Mouse (Mus musculus): ENCODE results near the gene Slc50a1. TPM values are rescaled to one million over a fixed set of nuclear protein-coding genes. Genes with fewer than 3 reads are reported as not detected.

The Slc50a1 gene
- polyA plus RNA-seq, 1 experiment from 2014 or later = 55.1 TPM

MicroRNAs within 50 kb of the gene (microRNA counts, 519-probe panel; counts per million panel counts)
- not detected for microRNA mmu-miR-92b

Small RNA genes within 50 kb of the gene (microRNA-seq; reads per million reads assigned to microRNA genes)
- 199 reads per million, percentile 63 among the genes with 10 or more reads in this experiment for gene Mir92b

Other genes starting within 250 kb of the Slc50a1 start
- gene Rusc1, start 177.3 kb downstream of the Slc50a1 start, polyA plus RNA-seq (2014; fragmentation: Nextera tagmentation; extraction: Ambion mirVana) = 12.5 and 16.7 TPM in 2 replicates
- gene Gm43738, start 169.5 kb downstream of the Slc50a1 start, polyA plus RNA-seq (2014; fragmentation: Nextera tagmentation; extraction: Ambion mirVana) = not detected in 2 replicates
- gene Fdps, start 168.6 kb downstream of the Slc50a1 start, polyA plus RNA-seq (2014; fragmentation: Nextera tagmentation; extraction: Ambion mirVana) = 186 and 191 TPM in 2 replicates
- 1.3 and 1.5 TPM in 2 replicates for gene Pklr, start 134.4 kb downstream of the Slc50a1 start, polyA plus RNA-seq (2014; fragmentation: Nextera tagmentation; extraction: Ambion mirVana)
- 0.49 and 0.73 TPM in 2 replicates for gene Hcn3, start 110.4 kb downstream of the Slc50a1 start, polyA plus RNA-seq (2014; fragmentation: Nextera tagmentation; extraction: Ambion mirVana)
- gene Clk2, start 105.8 kb downstream of the Slc50a1 start, polyA plus RNA-seq (2014; fragmentation: Nextera tagmentation; extraction: Ambion mirVana) = 33.8 and 35.1 TPM in 2 replicates
- 84.6 and 107 TPM in 2 replicates for gene Scamp3, start 93.1 kb downstream of the Slc50a1 start, polyA plus RNA-seq (2014; fragmentation: Nextera tagmentation; extraction: Ambion mirVana)
- 34.5 and 49.3 TPM in 2 replicates for gene Fam189b, start 87.4 kb downstream of the Slc50a1 start, polyA plus RNA-seq (2014; fragmentation: Nextera tagmentation; extraction: Ambion mirVana)
- 32.0 and 37.4 TPM in 2 replicates for gene Gba, start 67.6 kb downstream of the Slc50a1 start, polyA plus RNA-seq (2014; fragmentation: Nextera tagmentation; extraction: Ambion mirVana)
- 12.5 and 13.2 TPM in 2 replicates for gene Thbs3, start 55.4 kb downstream of the Slc50a1 start, polyA plus RNA-seq (2014; fragmentation: Nextera tagmentation; extraction: Ambion mirVana)
- gene Mtx1, start 43.5 kb downstream of the Slc50a1 start, polyA plus RNA-seq (2014; fragmentation: Nextera tagmentation; extraction: Ambion mirVana) = 217 and 259 TPM in 2 replicates
- 8.0 and 13.6 TPM in 2 replicates for gene Muc1, start 41.5 kb downstream of the Slc50a1 start, polyA plus RNA-seq (2014; fragmentation: Nextera tagmentation; extraction: Ambion mirVana)
- 321 and 407 TPM in 2 replicates for gene Krtcap2, start 24.6 kb downstream of the Slc50a1 start, polyA plus RNA-seq (2014; fragmentation: Nextera tagmentation; extraction: Ambion mirVana)
- gene Trim46, start 24.3 kb downstream of the Slc50a1 start, polyA plus RNA-seq (2014; fragmentation: Nextera tagmentation; extraction: Ambion mirVana) = 2.8 and 3.6 TPM in 2 replicates
- gene Dpm3, start 11.2 kb downstream of the Slc50a1 start, polyA plus RNA-seq (2014; fragmentation: Nextera tagmentation; extraction: Ambion mirVana) = 134 and 200 TPM in 2 replicates
- 45.4 and 58.8 TPM in 2 replicates for gene Efna1, start 10.6 kb upstream of the Slc50a1 start, polyA plus RNA-seq (2014; fragmentation: Nextera tagmentation; extraction: Ambion mirVana)
- gene Efna3, start 52.4 kb upstream of the Slc50a1 start, polyA plus RNA-seq (2014; fragmentation: Nextera tagmentation; extraction: Ambion mirVana) = 9.7 and 10.1 TPM in 2 replicates
- 30.1 and 36.6 TPM in 2 replicates for gene Efna4, start 67.5 kb upstream of the Slc50a1 start, polyA plus RNA-seq (2014; fragmentation: Nextera tagmentation; extraction: Ambion mirVana)
- gene Adam15, start 79.4 kb upstream of the Slc50a1 start, polyA plus RNA-seq (2014; fragmentation: Nextera tagmentation; extraction: Ambion mirVana) = 35.9 and 47.1 TPM in 2 replicates
- gene Dcst2, start 91.4 kb upstream of the Slc50a1 start, polyA plus RNA-seq (2014; fragmentation: Nextera tagmentation; extraction: Ambion mirVana) = 0.18 and 0.30 TPM in 2 replicates
- 0.63 and 1.5 TPM in 2 replicates for gene Dcst1, start 94.7 kb upstream of the Slc50a1 start, polyA plus RNA-seq (2014; fragmentation: Nextera tagmentation; extraction: Ambion mirVana)
- gene Zbtb7b, start 124.2 kb upstream of the Slc50a1 start, polyA plus RNA-seq (2014; fragmentation: Nextera tagmentation; extraction: Ambion mirVana) = 1.8 and 2.2 TPM in 2 replicates
- gene Lenep, start 132.2 kb upstream of the Slc50a1 start, polyA plus RNA-seq (2014; fragmentation: Nextera tagmentation; extraction: Ambion mirVana) = not detected in 2 replicates
- gene Flad1, start 141.3 kb upstream of the Slc50a1 start, polyA plus RNA-seq (2014; fragmentation: Nextera tagmentation; extraction: Ambion mirVana) = 19.6 and 24.9 TPM in 2 replicates
- 632 and 773 TPM in 2 replicates for gene Cks1b, start 147.8 kb upstream of the Slc50a1 start, polyA plus RNA-seq (2014; fragmentation: Nextera tagmentation; extraction: Ambion mirVana)
- gene Shc1, start 147.9 kb upstream of the Slc50a1 start, polyA plus RNA-seq (2014; fragmentation: Nextera tagmentation; extraction: Ambion mirVana) = 42.8 and 64.0 TPM in 2 replicates
- 45.7 and 53.0 TPM in 2 replicates for gene Pygo2, start 159.6 kb upstream of the Slc50a1 start, polyA plus RNA-seq (2014; fragmentation: Nextera tagmentation; extraction: Ambion mirVana)
- gene Pbxip1, start 166.1 kb upstream of the Slc50a1 start, polyA plus RNA-seq (2014; fragmentation: Nextera tagmentation; extraction: Ambion mirVana) = 15.5 and 19.4 TPM in 2 replicates
- gene Pmvk, start 184.0 kb upstream of the Slc50a1 start, polyA plus RNA-seq (2014; fragmentation: Nextera tagmentation; extraction: Ambion mirVana) = 53.8 and 60.4 TPM in 2 replicates
- gene Kcnn3, start 249.6 kb upstream of the Slc50a1 start, polyA plus RNA-seq (2014; fragmentation: Nextera tagmentation; extraction: Ambion mirVana) = 1.4 and 2.1 TPM in 2 replicates